15 mouse cellular contexts compared by ENCODE assay signal in genomic region chr13:9082128-9082883, GRCm38 (mm10).
"Had no signal": no experiment of that assay in that cellular context is flagged by ENCODE, and none has a peak within 500 bp of the region (broad histone marks: within the 10 kb centered on the region; RNA-seq: fewer than 3 reads in every experiment).

No protein-coding gene starts in this region.

- H3K27ac ChIP-seq: limb, embryonic 12.5 days; liver, embryonic 14.5 days; lung, embryonic 15.5 days; midbrain, embryonic 10.5 days; midbrain, embryonic 15.5 days had no signal

- H3K36me3 ChIP-seq: limb, embryonic 12.5 days; lung, embryonic 15.5 days; midbrain, embryonic 10.5 days; midbrain, embryonic 15.5 days; neural tube, embryonic 13.5 days had no signal

- H3K27me3 ChIP-seq: limb, embryonic 12.5 days; lung, embryonic 15.5 days; midbrain, embryonic 15.5 days; neural tube, embryonic 13.5 days had no signal

- H3K4me2 ChIP-seq: limb, embryonic 12.5 days; lung, embryonic 15.5 days; midbrain, embryonic 15.5 days; neural tube, embryonic 13.5 days had no signal

- H3K9ac ChIP-seq: limb, embryonic 12.5 days; liver, embryonic 14.5 days; lung, embryonic 15.5 days; midbrain, embryonic 15.5 days; neural tube, embryonic 13.5 days had no signal

- H3K9me3 ChIP-seq: limb, embryonic 12.5 days; lung, embryonic 15.5 days; midbrain, embryonic 10.5 days; midbrain, embryonic 15.5 days; neural tube, embryonic 13.5 days had no signal

- H3K4me3 ChIP-seq: limb, embryonic 12.5 days; lung, embryonic 15.5 days; midbrain, embryonic 10.5 days; midbrain, embryonic 15.5 days; neural tube, embryonic 13.5 days had no signal

- DNase-seq: kidney, adult 8-10 months; kidney, postnatal 25 days; layer of hippocampus, adult 9-11 months; liver; retina, postnatal 1 day; right cerebral cortex, postnatal 4 days; spleen, adult 18-20 months; thymus, adult 2 months; thymus, postnatal 25 days had no signal

- H3K4me1 ChIP-seq: limb, embryonic 12.5 days; lung, embryonic 15.5 days; midbrain, embryonic 10.5 days; midbrain, embryonic 15.5 days; neural tube, embryonic 13.5 days had no signal

- ATAC-seq: midbrain, embryonic 15.5 days had no signal
